Mouse (Mus musculus): ENCODE data around the gene Eci2.

- TF ChIP-seq CTCF (IDR thresholded peaks at IDR 0.05; ENCODE audit: low read depth, low read length) = no peak
- TF ChIP-seq POLR2AphosphoS5 (IDR thresholded peaks at IDR 0.05; ENCODE audit: insufficient replicate concordance, low read depth, low read length) = no peak
- TF ChIP-seq GATA1 (IDR thresholded peaks at IDR 0.05; ENCODE audit: borderline replicate concordance, low read length) = no peak
- no peak for TF ChIP-seq GATA2 (IDR thresholded peaks at IDR 0.05; ENCODE audit: borderline replicate concordance, low read depth, low read length)
- no peak for TF ChIP-seq TAL1 (conservative IDR thresholded peaks at IDR 0.05; ENCODE audit: low read depth, low read length)
These were observed 43.9 kb upstream of the Eci2 start for GRCm38 (mm10) chr13:35070485-35071472.
